Mouse (Mus musculus) brain, embryonic 18.5 days (tissue): ENCODE results near the gene Gm3099.
"Not testable (repeated sequence)": the region's sequence is repeated elsewhere in the genome, so short reads cannot be mapped to it uniquely, and the experiment has no call there.

ENCODE experiments used
- DNase-seq: peaks from one replicate; pipeline ENCODE4 v3.0.0-alpha.2; 2012; ENCODE audit warnings: low read depth, low spot score

Gm3099 gene

GRCm38 (mm10) chr14:3998094-3998493 is at the start of gene Gm3099:
Gene Gm3099 (plus strand): TSS chr14:3998394.
- DNase-seq: not testable (repeated sequence)

- not testable (repeated sequence) for DNase-seq
These were observed 34.9 kb upstream of the Gm3099 start, which contains the start of gene Gm3095 for GRCm38 (mm10) chr14:3963247-3963646. Gene Gm3095 (plus strand): TSS chr14:3963547.

- not testable (repeated sequence) for DNase-seq
These were observed 25.4 kb downstream of the Gm3099 start, which contains the start of gene Gm5796 for GRCm38 (mm10) chr14:4023641-4024040. Gene Gm5796 (plus strand): TSS chr14:4023941.
